Mouse (Mus musculus) cerebellum, postnatal 36 days (tissue): Measurements from ENCODE around the gene Auts2.

Source experiments
- DNase-seq, 2 experiments: peaks; one replicate each; pipeline ENCODE4 v3.0.0; 2021 to 2022; ENCODE audit warnings: mixed read lengths in 2 of 2

Auts2 gene

GRCm38 (mm10) chr5:131645341-131646191, 897.6 kb downstream of the Auts2 start:
- no peak for DNase-seq

GRCm38 (mm10) chr5:131644331-131644730, 898.8 kb downstream of the Auts2 start:
- DNase-seq: no peak

GRCm38 (mm10) chr5:131643176-131644174, 899.7 kb downstream of the Auts2 start:
- DNase-seq: peak; percentile 28 to 30

- no peak for DNase-seq
Measured at GRCm38 (mm10) chr5:131642752-131643151, 900.4 kb downstream of the Auts2 start.

- no peak for DNase-seq
Measured at GRCm38 (mm10) chr5:131636431-131636830, 906.7 kb downstream of the Auts2 start.

- no peak for DNase-seq
Measured at GRCm38 (mm10) chr5:131634731-131635130, 908.4 kb downstream of the Auts2 start.

GRCm38 (mm10) chr5:131631998-131632379, 911.2 kb downstream of the Auts2 start:
- no peak for DNase-seq

- no peak for DNase-seq
Measured at GRCm38 (mm10) chr5:131631038-131631997, 911.8 kb downstream of the Auts2 start.

GRCm38 (mm10) chr5:131630577-131630976, 912.6 kb downstream of the Auts2 start:
- peak; percentile 35 to 36 for DNase-seq

- DNase-seq: no peak
Measured at GRCm38 (mm10) chr5:131616113-131616876, 926.8 kb downstream of the Auts2 start.

GRCm38 (mm10) chr5:131614238-131614637, 928.9 kb downstream of the Auts2 start:
- no peak for DNase-seq

GRCm38 (mm10) chr5:131613301-131613700, 929.8 kb downstream of the Auts2 start:
- no peak for DNase-seq

GRCm38 (mm10) chr5:131610702-131611101, 932.4 kb downstream of the Auts2 start:
- no peak for DNase-seq

- DNase-seq: no peak
Measured at GRCm38 (mm10) chr5:131606786-131607185, 936.4 kb downstream of the Auts2 start.

- DNase-seq: no peak
Measured at GRCm38 (mm10) chr5:131601934-131602692, 941.0 kb downstream of the Auts2 start.

- DNase-seq: peak; percentile 47 to 63
Measured at GRCm38 (mm10) chr5:131600325-131601125, 942.6 kb downstream of the Auts2 start.

GRCm38 (mm10) chr5:131597503-131597902, 945.6 kb downstream of the Auts2 start:
- DNase-seq: no peak

GRCm38 (mm10) chr5:131596591-131596990, 946.6 kb downstream of the Auts2 start:
- DNase-seq: no peak

- no peak for DNase-seq
Measured at GRCm38 (mm10) chr5:131595730-131596129, 947.4 kb downstream of the Auts2 start.

- DNase-seq: no peak
Measured at GRCm38 (mm10) chr5:131594597-131594996, 948.5 kb downstream of the Auts2 start.
